Mouse (Mus musculus) heart, embryonic 15.5 days (tissue): Measurements from ENCODE around the gene Ttll7. TPM values are rescaled to one million over a fixed set of nuclear protein-coding genes. Genes with fewer than 3 reads are reported as not detected.

Experiments
- ATAC-seq: fragments of 200-750 bp; cut with Nextera tagmentation; replicated peaks from 2 replicates; pipeline ENCODE4 v1.8.0; 2017; ENCODE audit warnings: low read depth, moderate TSS enrichment; ENCODE audit not compliant: insufficient number of reproducible peaks, insufficient read depth, low FRiP score
- H3K27ac ChIP-seq: fragments of 300-500 bp; sonication (generic); 2 replicates; pipeline ENCODE4 v1.5.1; 2015; ENCODE audit warnings: mild to moderate bottlenecking, inconsistent platforms
- H3K27me3 ChIP-seq: fragments of 300-500 bp; sonication (generic); 2 replicates; pipeline ENCODE4 v1.6.1; 2015; ENCODE audit warnings: inconsistent platforms
- H3K36me3 ChIP-seq: fragments of 300-500 bp; sonication (generic); 2 replicates; pipeline ENCODE4 v1.6.1; 2015; ENCODE audit warnings: mild to moderate bottlenecking, inconsistent platforms
- H3K4me1 ChIP-seq: fragments of 300-500 bp; sonication (generic); replicated peaks from 2 replicates; pipeline ENCODE4 v1.6.1; 2015; ENCODE audit warnings: inconsistent platforms
- H3K4me2 ChIP-seq: fragments of 300-500 bp; sonication (generic); 2 replicates; pipeline ENCODE4 v1.6.1; 2015; ENCODE audit warnings: inconsistent platforms, mild to moderate bottlenecking, moderate library complexity
- H3K4me3 ChIP-seq: fragments of 300-500 bp; sonication (generic); 2 replicates; pipeline ENCODE4 v1.5.1; 2015; ENCODE audit warnings: mild to moderate bottlenecking, inconsistent platforms
- H3K9ac ChIP-seq: fragments of 300-500 bp; sonication (generic); 2 replicates; pipeline ENCODE4 v1.6.1; 2015; ENCODE audit warnings: mild to moderate bottlenecking, inconsistent platforms
- H3K9me3 ChIP-seq: fragments of 300-500 bp; sonication (generic); replicated peaks from 2 replicates; pipeline ENCODE4 v1.6.1; 2016; ENCODE audit warnings: inconsistent platforms
- WGBS: fragments of 180-500 bp; shearing (Covaris S2); methylation state at CpG from one replicate; pipeline ENCODE4 v1.1.7; 2015; ENCODE audit warnings: mixed read lengths; 5-methylcytosine and 5-hydroxymethylcytosine counted together
- polyA plus RNA-seq: library from polyadenylated mRNA; unstranded; fragments of >200 nt; fragmentation: Nextera tagmentation; extraction: Ambion mirVana; gene quantifications from 2 replicates; pipeline ENCODE4 v1.2.1, GENCODE M21; 2015

Ttll7 gene
- polyA plus RNA-seq, 1 experiment from 2014 or later: 1.8 TPM

DNA sequence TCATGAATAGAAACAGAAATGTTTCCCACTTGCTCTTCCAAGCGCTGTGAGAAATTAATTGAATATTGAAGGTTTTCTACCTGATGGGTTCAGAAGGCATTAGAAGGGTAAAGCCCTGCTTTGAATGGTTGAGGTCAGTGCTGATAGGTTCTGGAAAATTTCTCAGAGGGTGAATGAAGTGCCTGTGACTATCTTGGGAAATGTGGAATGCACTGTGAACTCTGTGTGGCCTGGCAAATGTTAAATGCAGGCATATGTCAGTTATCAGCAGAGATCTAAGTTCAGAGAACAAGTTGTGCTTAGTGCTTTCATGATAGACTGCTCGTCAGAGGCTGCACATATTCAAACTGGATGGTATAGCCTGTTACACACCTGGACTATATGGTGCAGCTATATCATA is 147.0 kb downstream of the Ttll7 start:
- H3K27ac ChIP-seq: 0 out of 2 replicates have a peak overlapping the region, but pooled peaks have one; percentile 16

DNA sequence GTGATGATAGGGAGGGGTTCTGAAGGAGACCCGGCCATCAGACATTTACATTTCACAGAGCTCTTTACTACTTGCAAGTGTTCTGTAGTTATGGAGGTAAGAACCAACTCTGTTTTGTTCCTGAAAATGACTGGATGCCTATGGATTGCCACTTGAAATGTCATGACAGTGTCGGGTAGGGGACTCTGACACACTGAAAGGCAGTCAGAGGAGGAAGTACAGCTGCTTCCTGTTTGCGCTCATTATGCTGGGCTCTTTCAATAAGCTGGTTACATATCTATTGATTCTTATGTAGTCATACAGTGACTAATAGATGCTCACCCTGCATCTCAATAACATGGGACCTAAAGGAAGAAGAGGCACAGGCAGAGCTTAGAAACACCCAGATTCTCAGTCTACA is 148.8 kb downstream of the Ttll7 start:
- no peak overlapping the region for H3K27ac ChIP-seq
- H3K9ac ChIP-seq: no peak overlapping the region
- H3K9me3 ChIP-seq: no peaks in the 10 kb centered on the region
- ATAC-seq: no peak
- H3K27me3 ChIP-seq: no peaks in the 10 kb centered on the region
- no peak overlapping the region for H3K4me3 ChIP-seq
- H3K4me1 ChIP-seq: peaks cover 10% of the 10 kb centered on the region
- WGBS: 62% methylated on average over 3 of the region's 3 CpGs
- no peak overlapping the region for H3K4me2 ChIP-seq
- H3K36me3 ChIP-seq: no peaks in the 10 kb centered on the region

More for the DNA sequence above, 147.0 kb downstream of the Ttll7 start:
- ATAC-seq: no peak
- Histone ChIP-seq H3K4me1 (peaks cover 10% of the 10 kb centered on the region), H3K36me3 (no peaks in the 10 kb centered on the region), H3K4me3 (no peak overlapping the region), H3K27me3 (no peaks in the 10 kb centered on the region), H3K9ac (no peak overlapping the region), H3K4me2 (no peak overlapping the region), H3K9me3 (no peaks in the 10 kb centered on the region)
- WGBS: 45% methylated on average over 2 of the region's 2 CpGs

DNA sequence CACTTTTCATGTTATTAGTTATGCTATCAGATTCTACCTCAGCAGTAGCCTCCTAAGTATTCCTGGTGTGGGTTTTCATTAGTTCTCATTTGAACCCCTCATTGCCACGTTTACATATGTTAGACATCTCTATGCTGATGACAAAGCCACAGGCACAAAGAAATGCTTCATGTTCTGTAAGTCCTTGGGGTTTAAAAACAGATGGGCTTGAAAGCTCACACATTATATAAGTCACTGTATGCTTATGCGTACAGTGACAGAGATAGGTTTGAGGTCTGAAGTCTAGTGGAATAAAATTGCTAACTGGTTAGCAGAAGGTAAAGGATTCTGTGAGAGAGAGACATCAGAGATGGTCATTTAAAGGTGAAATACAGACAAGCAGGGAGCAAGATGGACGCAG is 149.4 kb downstream of the Ttll7 start:
- Histone ChIP-seq H3K27me3 (no peaks in the 10 kb centered on the region), H3K9me3 (no peaks in the 10 kb centered on the region), H3K27ac (no peak overlapping the region), H3K4me2 (no peak overlapping the region), H3K4me3 (no peak overlapping the region), H3K4me1 (peaks cover 10% of the 10 kb centered on the region), H3K36me3 (no peaks in the 10 kb centered on the region), H3K9ac (no peak overlapping the region)
- no peak for ATAC-seq
- WGBS: 75% methylated on average over 3 of the region's 3 CpGs

DNA sequence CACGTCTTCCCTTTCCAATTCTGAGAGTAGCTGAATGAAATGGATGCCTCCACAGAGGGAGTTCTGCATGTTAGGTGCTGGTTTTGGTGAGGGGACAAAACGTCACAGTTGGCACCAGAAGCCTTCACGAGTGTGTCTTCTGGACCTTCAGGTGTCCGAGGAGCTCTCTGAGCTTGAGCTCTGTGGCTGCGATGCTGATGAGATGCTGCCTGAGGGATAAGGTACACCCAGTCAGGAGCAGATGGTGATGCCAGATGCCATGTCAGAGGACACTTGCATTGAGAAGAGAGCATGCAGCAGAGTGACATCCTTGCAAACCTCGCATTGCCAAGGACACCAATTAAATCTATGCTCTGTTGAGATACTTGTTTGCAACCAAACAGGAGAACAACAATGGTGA is 164.3 kb downstream of the Ttll7 start:
- WGBS: 88% methylated on average over 6 of the region's 6 CpGs
- no peaks in the 10 kb centered on the region for H3K9me3 ChIP-seq

DNA sequence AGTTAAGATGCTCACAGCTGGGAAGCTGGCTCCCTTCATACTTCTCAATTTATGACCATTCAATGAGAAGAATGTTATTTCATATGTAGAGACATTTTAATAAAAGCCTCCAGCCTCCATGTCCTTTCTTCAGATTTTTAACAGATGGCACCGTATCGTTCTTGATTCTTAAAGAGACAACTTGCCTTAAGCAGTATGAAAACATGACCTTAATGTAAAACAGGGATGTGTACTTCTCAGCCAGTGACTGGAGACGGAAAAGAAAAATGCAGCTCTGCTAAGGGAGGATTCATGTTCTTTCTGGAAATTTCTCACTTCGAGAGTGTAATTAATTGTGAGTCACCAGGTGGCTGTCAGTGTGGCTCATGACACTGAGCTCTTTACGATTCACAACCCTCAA is 167.3 kb downstream of the Ttll7 start:
- Histone ChIP-seq H3K4me2 (no peak overlapping the region), H3K9me3 (no peaks in the 10 kb centered on the region), H3K36me3 (no peaks in the 10 kb centered on the region), H3K9ac (no peak overlapping the region), H3K27ac (no peak overlapping the region), H3K27me3 (no peaks in the 10 kb centered on the region), H3K4me1 (no peaks in the 10 kb centered on the region), H3K4me3 (no peak overlapping the region)
- ATAC-seq: no peak
- WGBS: 82% methylated on average over 5 of the region's 5 CpGs

More for the DNA sequence above, 164.3 kb downstream of the Ttll7 start:
- no peak for ATAC-seq
- no peaks in the 10 kb centered on the region for H3K4me1 ChIP-seq
- H3K9ac ChIP-seq: no peak overlapping the region
- no peak overlapping the region for H3K4me2 ChIP-seq
- no peak overlapping the region for H3K4me3 ChIP-seq
- no peaks in the 10 kb centered on the region for H3K27me3 ChIP-seq
- no peaks in the 10 kb centered on the region for H3K36me3 ChIP-seq
- no peak overlapping the region for H3K27ac ChIP-seq

DNA sequence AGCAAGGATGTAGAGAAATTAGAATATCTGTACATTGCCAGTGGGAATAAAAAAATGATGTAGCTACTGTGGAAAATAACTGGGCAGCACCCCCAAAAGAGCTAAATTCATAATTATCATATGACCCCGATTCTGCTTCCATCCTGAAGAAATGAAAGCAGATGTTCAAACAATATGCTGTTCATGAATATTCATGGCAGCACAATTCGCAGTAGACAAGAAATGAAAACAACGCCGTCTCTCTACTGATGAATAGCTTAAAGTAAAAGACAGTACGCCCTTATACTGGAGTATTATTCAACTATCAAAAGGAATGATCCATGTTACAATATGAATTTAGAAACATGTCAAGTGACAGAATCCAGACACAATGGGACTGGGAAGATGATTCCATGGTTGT is 174.1 kb downstream of the Ttll7 start:
- Histone ChIP-seq H3K27ac (no peak overlapping the region), H3K4me3 (no peak overlapping the region), H3K4me1 (no peaks in the 10 kb centered on the region; the same call in 1 of the 2 replicates), H3K36me3 (no peaks in the 10 kb centered on the region), H3K9ac (no peak overlapping the region), H3K4me2 (no peak overlapping the region), H3K9me3 (no peaks in the 10 kb centered on the region), H3K27me3 (no peaks in the 10 kb centered on the region)
- ATAC-seq: no peak
- 92% methylated on average over 5 of the region's 5 CpGs for WGBS

DNA sequence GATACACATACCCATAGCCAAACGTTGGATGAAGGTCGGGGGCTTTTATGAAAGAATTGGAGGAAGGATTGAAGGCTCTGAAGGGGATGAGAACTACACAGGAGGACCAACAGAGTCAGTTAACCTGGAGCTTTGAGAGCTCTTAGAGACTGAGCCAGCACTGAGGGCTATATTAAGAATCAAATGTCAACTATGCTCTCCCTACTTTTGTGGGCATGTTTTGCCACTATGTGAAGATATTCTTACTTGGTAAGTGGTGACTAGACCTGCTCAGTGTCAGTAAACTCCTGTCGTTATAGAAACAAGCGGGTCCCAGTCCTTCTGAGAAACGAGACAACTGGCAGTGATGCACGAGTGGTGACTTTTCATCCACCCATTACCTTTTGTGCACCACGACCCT is 176.2 kb downstream of the Ttll7 start:
- peak; percentile 50; the same call in 1 of the 2 replicates for ATAC-seq
- Histone ChIP-seq H3K4me2 (no peak overlapping the region), H3K27me3 (no peaks in the 10 kb centered on the region), H3K4me3 (no peak overlapping the region), H3K4me1 (peaks cover 3% of the 10 kb centered on the region; the same call in 1 of the 2 replicates), H3K9me3 (no peaks in the 10 kb centered on the region), H3K36me3 (no peaks in the 10 kb centered on the region), H3K27ac (no peak overlapping the region), H3K9ac (no peak overlapping the region)
- 66% methylated on average over 7 of the region's 7 CpGs for WGBS

DNA sequence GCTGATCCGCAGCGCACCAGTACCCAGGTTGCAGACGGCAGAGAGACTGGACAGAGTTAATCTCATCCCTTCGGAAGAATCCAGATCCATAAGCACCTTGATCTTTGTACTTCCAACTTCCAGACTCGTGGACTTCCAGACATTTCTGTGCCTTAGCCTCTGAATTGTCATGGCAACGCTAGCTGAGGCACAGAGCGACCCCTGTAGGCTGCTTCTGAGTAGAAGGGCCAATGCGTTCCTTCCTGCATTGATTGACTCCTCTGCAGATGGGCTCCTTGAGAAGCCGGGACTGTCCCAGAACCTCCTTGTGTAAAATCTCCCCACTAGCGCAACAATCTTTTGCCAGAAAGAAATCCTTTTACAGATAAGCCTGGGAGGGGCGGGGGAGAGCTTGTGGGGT is 177.6 kb downstream of the Ttll7 start:
- ATAC-seq: no peak
- WGBS: 78% methylated on average over 11 of the region's 11 CpGs
- Histone ChIP-seq H3K4me3 (no peak overlapping the region), H3K9ac (no peak overlapping the region), H3K36me3 (no peaks in the 10 kb centered on the region), H3K27ac (no peak overlapping the region), H3K9me3 (no peaks in the 10 kb centered on the region), H3K4me1 (peaks cover 8% of the 10 kb centered on the region; the same call in 1 of the 2 replicates), H3K4me2 (no peak overlapping the region), H3K27me3 (no peaks in the 10 kb centered on the region)

DNA sequence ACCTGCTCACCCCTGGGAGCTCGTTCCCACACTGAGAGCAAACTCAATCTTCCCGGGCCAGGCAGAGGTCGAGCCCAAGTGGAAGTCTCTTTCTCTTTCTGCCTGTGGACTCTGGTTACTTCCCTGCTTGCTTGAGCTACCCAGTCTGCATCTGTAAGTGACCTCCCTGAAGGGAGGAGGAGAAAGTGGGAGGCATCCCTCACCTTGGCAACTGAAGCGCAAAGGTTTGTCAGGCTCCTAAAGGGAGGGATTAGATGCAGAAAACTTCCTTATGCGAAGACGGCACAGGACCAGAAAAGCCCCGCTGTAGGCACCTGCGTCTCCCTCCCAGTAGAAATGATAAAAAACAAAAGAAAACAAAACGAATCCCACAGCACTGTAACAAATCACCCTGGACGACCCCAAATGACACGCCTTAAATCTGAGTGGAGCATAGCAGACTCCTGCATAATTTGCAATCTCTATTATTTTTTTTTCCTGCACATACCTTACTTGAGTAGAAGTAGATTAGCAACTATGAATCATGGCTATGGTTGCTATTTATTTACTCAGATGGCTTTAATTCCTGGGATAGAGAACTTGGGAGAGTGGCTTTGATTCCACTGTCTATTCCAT is 178.2 kb downstream of the Ttll7 start:
- Histone ChIP-seq H3K36me3 (no peaks in the 10 kb centered on the region), H3K9ac (no peak overlapping the region), H3K9me3 (no peaks in the 10 kb centered on the region), H3K27me3 (no peaks in the 10 kb centered on the region), H3K27ac (no peak overlapping the region), H3K4me3 (no peak overlapping the region), H3K4me2 (no peak overlapping the region), H3K4me1 (peaks cover 8% of the 10 kb centered on the region; the same call in 1 of the 2 replicates)
- WGBS: 57% methylated on average over 11 of the region's 11 CpGs
- no peak for ATAC-seq

Other genes with a start within 250 kb of the Ttll7 start
- not detected in 2 replicates for gene Dnase2b, start 236.8 kb upstream of the Ttll7 start, polyA plus RNA-seq
- 0.10 TPM in 1 of 2 replicates, not detected in the other for gene 4930503B20Rik, start 201.1 kb upstream of the Ttll7 start, polyA plus RNA-seq
- gene Samd13, start 166.8 kb upstream of the Ttll7 start, polyA plus RNA-seq: 2.1 and 3.1 TPM in 2 replicates
- gene Prkacb, start 39.4 kb upstream of the Ttll7 start, polyA plus RNA-seq: 46.8 and 52.7 TPM in 2 replicates